Mouse (Mus musculus) intestine, postnatal 0 days (tissue): ENCODE measurements at regions not wholly inside any gene's neighbourhood (a gene's known extent, or its start where the extent isn't known, plus 50 kb on each side); places are given as distances from the start of the nearest gene placed in this dataset.

Experiments
- ATAC-seq: fragments of 200-750 bp; cut with Nextera tagmentation; 2 replicates; pipeline ENCODE4 v1.8.0; 2017; ENCODE audit warnings: mild to moderate bottlenecking, moderate TSS enrichment, moderate library complexity
- H3K27ac ChIP-seq: fragments of 300-500 bp; sonication (generic); 2 replicates; pipeline ENCODE4 v1.5.1; 2014; ENCODE audit warnings: mild to moderate bottlenecking, low read depth, low read length, moderate library complexity
- H3K27me3 ChIP-seq: fragments of 300-500 bp; sonication (generic); replicated peaks from 2 replicates; pipeline ENCODE4 v1.6.1; 2014; ENCODE audit warnings: low read length, mixed read lengths; ENCODE audit not compliant: control insufficient read depth, insufficient read depth
- H3K36me3 ChIP-seq: fragments of 300-500 bp; sonication (generic); 2 replicates; pipeline ENCODE4 v1.6.1; 2014; ENCODE audit warnings: mild to moderate bottlenecking, moderate library complexity; ENCODE audit not compliant: control insufficient read depth, insufficient read depth
- H3K4me1 ChIP-seq: fragments of 300-500 bp; sonication (generic); replicated peaks from 2 replicates; pipeline ENCODE4 v1.6.1; 2014; ENCODE audit warnings: antibody characterized with exemption, low read length, mixed read lengths; ENCODE audit not compliant: control insufficient read depth, insufficient read depth
- H3K4me2 ChIP-seq: fragments of 300-500 bp; sonication (generic); replicated peaks from 2 replicates; pipeline ENCODE4 v1.6.1; 2014; ENCODE audit warnings: low read depth, mild to moderate bottlenecking, moderate library complexity
- H3K4me3 ChIP-seq: fragments of 300-500 bp; sonication (generic); 2 replicates; pipeline ENCODE4 v1.5.1; 2014; ENCODE audit warnings: low read depth, low read length
- H3K9ac ChIP-seq: fragments of 300-500 bp; sonication (generic); 2 replicates; pipeline ENCODE4 v1.6.1; 2014; ENCODE audit warnings: mild to moderate bottlenecking, low read depth, low read length
- H3K9me3 ChIP-seq: fragments of 300-500 bp; sonication (generic); 2 replicates; pipeline ENCODE4 v1.6.1; 2016; ENCODE audit warnings: mixed run types; ENCODE audit not compliant: control insufficient read depth
- CTCF ChIP-seq: sonication (generic); IDR thresholded peaks from 2 replicates; pipeline ENCODE4 v1.5.1; 2016; ENCODE audit warnings: low read depth, mild to moderate bottlenecking, control low read depth, antibody characterized with exemption, moderate library complexity
- WGBS: fragments of 180-500 bp; shearing (Covaris S2); extraction: QIAGEN DNeasy Blood & Tissue Kit; methylation state at CpG from one replicate; pipeline ENCODE4 v1.1.7; 2014; 5-methylcytosine and 5-hydroxymethylcytosine counted together

- Histone ChIP-seq H3K9me3 (peaks cover 7% of the 10 kb centered on the region; the same call in 1 of the 2 replicates), H3K4me3 (no peak overlapping the region), H3K9ac (no peak overlapping the region), H3K4me1 (no peaks in the 10 kb centered on the region), H3K27me3 (no peaks in the 10 kb centered on the region), H3K27ac (no peak overlapping the region), H3K4me2 (no peak overlapping the region), H3K36me3 (0 out of 2 replicates have a peak, but pooled peaks cover 3% of the 10 kb centered on the region)
- WGBS = 53% methylated on average over 3 of the region's 3 CpGs
- peak; percentile 78 for ATAC-seq
- TF ChIP-seq CTCF = no peak
These were observed 116.0 kb upstream of the Fat1 start for GRCm38 (mm10) chr8:44819270-44819669.

GRCm38 (mm10) chr8:44819691-44820090, 115.6 kb upstream of the Fat1 start:
- Histone ChIP-seq H3K27ac (no peak overlapping the region), H3K9me3 (peaks cover 7% of the 10 kb centered on the region; the same call in 1 of the 2 replicates), H3K4me2 (no peak overlapping the region), H3K36me3 (0 out of 2 replicates have a peak, but pooled peaks cover 3% of the 10 kb centered on the region), H3K27me3 (no peaks in the 10 kb centered on the region), H3K4me1 (no peaks in the 10 kb centered on the region), H3K4me3 (no peak overlapping the region), H3K9ac (no peak overlapping the region)
- ATAC-seq = peak; percentile 59; the same call in 1 of the 2 replicates
- 66% methylated on average over 7 of the region's 7 CpGs for WGBS
- no peak for TF ChIP-seq CTCF

- H3K27ac ChIP-seq = 0 out of 2 replicates have a peak overlapping the region, but pooled peaks have one; percentile 50
- WGBS = 26% methylated on average over 6 of the region's 6 CpGs
- peak; percentile 94 for ATAC-seq
These were observed 110.0 kb upstream of the Fat1 start for GRCm38 (mm10) chr8:44825183-44825757.

GRCm38 (mm10) chr8:44826936-44827335, 108.3 kb upstream of the Fat1 start:
- Histone ChIP-seq H3K4me3 (no peak overlapping the region), H3K36me3 (0 out of 2 replicates have a peak, but pooled peaks cover 3% of the 10 kb centered on the region), H3K9ac (no peak overlapping the region), H3K4me2 (peak overlapping the region; percentile 22; the same call in 1 of the 2 replicates), H3K4me1 (no peaks in the 10 kb centered on the region), H3K27ac (no peak overlapping the region), H3K27me3 (no peaks in the 10 kb centered on the region), H3K9me3 (peaks cover 7% of the 10 kb centered on the region; the same call in 1 of the 2 replicates)
- no peak for TF ChIP-seq CTCF
- WGBS = 54% methylated on average over 13 of the region's 13 CpGs
- no peak for ATAC-seq

More at GRCm38 (mm10) chr8:44825183-44825757, 110.0 kb upstream of the Fat1 start:
- Histone ChIP-seq H3K9me3 (peaks cover 7% of the 10 kb centered on the region; the same call in 1 of the 2 replicates), H3K4me2 (peak overlapping the region; percentile 27), H3K27me3 (no peaks in the 10 kb centered on the region), H3K9ac (no peak overlapping the region), H3K36me3 (0 out of 2 replicates have a peak, but pooled peaks cover 3% of the 10 kb centered on the region), H3K4me3 (no peak overlapping the region), H3K4me1 (no peaks in the 10 kb centered on the region)
- no peak for TF ChIP-seq CTCF

GRCm38 (mm10) chr8:44828026-44828425, 107.2 kb upstream of the Fat1 start:
- Histone ChIP-seq H3K9me3 (peaks cover 5% of the 10 kb centered on the region; the same call in 1 of the 2 replicates), H3K27me3 (no peaks in the 10 kb centered on the region), H3K4me1 (no peaks in the 10 kb centered on the region), H3K4me2 (no peak overlapping the region), H3K27ac (no peak overlapping the region), H3K36me3 (0 out of 2 replicates have a peak, but pooled peaks cover 3% of the 10 kb centered on the region), H3K9ac (no peak overlapping the region), H3K4me3 (no peak overlapping the region)
- TF ChIP-seq CTCF = no peak
- WGBS = 91% methylated on average over 3 of the region's 3 CpGs
- ATAC-seq = no peak

- no peaks in the 10 kb centered on the region for H3K9me3 ChIP-seq
- H3K4me2 ChIP-seq = no peak overlapping the region
- no peak for ATAC-seq
- WGBS = 89% methylated on average over 8 of the region's 8 CpGs
- H3K4me1 ChIP-seq = no peaks in the 10 kb centered on the region
- no peaks in the 10 kb centered on the region for H3K27me3 ChIP-seq
- no peak overlapping the region for H3K9ac ChIP-seq
- no peak overlapping the region for H3K27ac ChIP-seq
- H3K4me3 ChIP-seq = no peak overlapping the region
- H3K36me3 ChIP-seq = no peaks in the 10 kb centered on the region
- no peak for TF ChIP-seq CTCF
These were observed 96.8 kb upstream of the Fat1 start for GRCm38 (mm10) chr8:44838431-44838830.
